Mouse (Mus musculus) hematopoietic stem cell, adult 5-6 weeks (primary cell): ENCODE results near the gene Grm7. TPM values are rescaled to one million over a fixed set of nuclear protein-coding genes. Genes with fewer than 3 reads are reported as not detected.

Experiments
- ATAC-seq, 2 experiments: fragments of 125-278 bp in 1 of 2; replicated peaks in 1 of 2; 2 replicates each; pipeline ENCODE4 v1.8.0; 2016 to 2017; ENCODE audit warnings: inconsistent platforms in 2 of 2, mild to moderate bottlenecking in 2 of 2, moderate number of reproducible peaks in 2 of 2, low read depth in 1 of 2, moderate TSS enrichment in 1 of 2; ENCODE audit not compliant: low FRiP score in 2 of 2, poor library complexity in 2 of 2, severe bottlenecking in 2 of 2, insufficient read depth in 1 of 2, low TSS enrichment in 1 of 2
- total RNA-seq: library from RNA; stranded (forward); fragments of 172-1452, 232-1000 nt; gene quantifications from 2 replicates; pipeline ENCODE4 v1.2.3, GENCODE M21; 2017

The Grm7 gene
- total RNA-seq, 1 experiment from 2014 or later: not detected

DNA sequence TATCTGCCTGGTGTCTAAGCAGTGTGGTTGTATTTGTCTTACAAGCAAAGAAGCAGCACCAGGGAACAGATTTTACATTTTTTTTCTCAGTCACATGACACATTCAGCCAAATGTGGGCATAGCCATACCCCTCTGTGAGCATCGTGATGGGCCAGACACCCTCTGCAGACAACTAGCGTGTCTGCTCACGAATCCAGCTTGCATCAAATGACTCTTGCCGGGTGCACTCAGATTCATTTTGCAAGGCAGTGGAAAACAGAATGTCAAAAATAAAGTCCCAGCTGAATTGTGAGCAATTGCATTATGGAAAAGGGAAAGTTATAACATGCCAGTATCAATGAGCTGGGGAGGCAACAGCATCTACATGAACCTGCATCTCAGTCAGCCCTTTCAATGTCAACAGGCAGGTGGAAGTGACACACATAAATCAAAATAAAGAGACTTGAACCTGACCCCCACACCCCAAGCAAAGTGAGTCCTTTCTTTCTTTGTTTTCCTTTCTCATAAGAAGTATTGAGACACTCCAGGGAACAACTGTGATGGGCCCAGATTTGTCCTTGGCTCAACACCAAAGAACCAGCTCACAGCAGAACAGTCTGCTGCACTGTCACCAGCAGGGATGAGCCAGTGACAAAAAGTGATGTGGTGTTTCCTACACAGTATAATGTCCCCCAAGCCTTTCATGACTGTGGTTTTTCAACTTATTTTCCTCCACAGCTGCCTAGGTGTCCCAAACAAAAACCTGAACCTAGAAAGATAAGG lies 956.7 kb downstream of the Grm7 start:
- ATAC-seq: no peak

DNA sequence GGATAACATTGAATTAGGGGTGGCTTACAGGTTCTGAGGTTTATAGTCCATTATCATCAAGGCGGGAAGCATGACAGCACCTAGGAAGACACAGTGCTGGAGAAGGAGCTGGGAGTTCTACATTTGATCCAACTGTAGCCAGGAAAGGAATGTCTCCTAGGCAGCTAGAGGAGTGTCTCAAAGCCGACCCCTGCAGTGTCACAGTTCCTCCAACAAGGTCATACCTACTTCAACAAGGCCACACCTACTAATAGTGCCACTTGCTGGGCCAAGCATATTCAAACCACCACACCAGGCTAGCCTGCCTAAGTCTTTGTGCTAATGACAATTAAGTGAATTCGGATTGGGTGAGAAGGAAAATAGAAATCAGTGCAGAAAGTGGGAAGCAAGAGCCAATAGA lies 965.0 kb downstream of the Grm7 start:
- ATAC-seq: no peak

DNA sequence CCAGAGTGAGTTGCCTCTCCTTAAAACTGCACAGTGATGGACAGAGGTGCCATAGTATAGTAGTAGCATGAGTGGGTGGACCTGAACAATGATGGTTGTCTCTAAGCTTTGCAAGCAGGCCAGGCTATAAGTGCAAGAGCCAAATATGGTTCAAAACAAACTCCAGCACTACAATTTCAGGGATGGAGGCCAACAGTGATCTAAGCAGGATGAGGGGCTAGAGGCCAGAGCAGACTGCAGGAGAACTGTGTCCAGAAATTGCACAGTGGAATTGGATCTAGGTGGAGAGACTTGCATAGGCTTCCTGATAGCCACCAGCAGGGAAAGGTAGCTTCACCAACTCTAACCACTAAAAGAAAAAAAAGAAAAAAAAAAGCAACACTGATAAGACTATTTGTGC lies 968.5 kb downstream of the Grm7 start:
- no peak for ATAC-seq
